Mouse (Mus musculus) megakaryocyte, embryonic 14.5 days (primary cell): ENCODE data around the gene Grik3.

ENCODE experiments used
- FLI1 ChIP-seq: IDR thresholded peaks from 2 replicates; pipeline ENCODE4 v1.6.1; 2012; ENCODE audit warnings: low read length, inconsistent platforms, mixed read lengths
- GATA1 ChIP-seq: IDR thresholded peaks from 3 replicates; pipeline ENCODE4 v1.6.1; 2012; ENCODE audit warnings: mixed read lengths, low read length, inconsistent platforms, borderline replicate concordance

- TF ChIP-seq GATA1 = no peak
- TF ChIP-seq FLI1 = no peak
Measured at GRCm38 (mm10) chr4:125738825-125739224, 248.3 kb downstream of the Grik3 start.
